Mouse (Mus musculus) lung, postnatal 0 days (tissue): ENCODE data around the gene Gucy2g.

ENCODE experiments used
- CTCF ChIP-seq: IDR thresholded peaks from 2 replicates; pipeline ENCODE4 v1.5.1; 2016; ENCODE audit warnings: antibody characterized with exemption, mild to moderate bottlenecking
- EP300 ChIP-seq: IDR thresholded peaks from 2 replicates; pipeline ENCODE4 v1.6.1; 2016; ENCODE audit warnings: antibody characterized with exemption, mild to moderate bottlenecking, control low read depth

- TF ChIP-seq CTCF (no peak), EP300 (no peak)
Observed at GRCm38 (mm10) chr19:55170399-55170798, 70.6 kb downstream of the Gucy2g start.
